Mouse (Mus musculus): ENCODE measurements around the gene Metap2. TPM values are rescaled to one million over a fixed set of nuclear protein-coding genes. Genes with fewer than 3 reads are reported as not detected.

Gene Metap2
- 235 and 247 TPM in 2 replicates for polyA plus RNA-seq (2016; fragmentation: Nextera tagmentation; extraction: Ambion mirVana)

DNA sequence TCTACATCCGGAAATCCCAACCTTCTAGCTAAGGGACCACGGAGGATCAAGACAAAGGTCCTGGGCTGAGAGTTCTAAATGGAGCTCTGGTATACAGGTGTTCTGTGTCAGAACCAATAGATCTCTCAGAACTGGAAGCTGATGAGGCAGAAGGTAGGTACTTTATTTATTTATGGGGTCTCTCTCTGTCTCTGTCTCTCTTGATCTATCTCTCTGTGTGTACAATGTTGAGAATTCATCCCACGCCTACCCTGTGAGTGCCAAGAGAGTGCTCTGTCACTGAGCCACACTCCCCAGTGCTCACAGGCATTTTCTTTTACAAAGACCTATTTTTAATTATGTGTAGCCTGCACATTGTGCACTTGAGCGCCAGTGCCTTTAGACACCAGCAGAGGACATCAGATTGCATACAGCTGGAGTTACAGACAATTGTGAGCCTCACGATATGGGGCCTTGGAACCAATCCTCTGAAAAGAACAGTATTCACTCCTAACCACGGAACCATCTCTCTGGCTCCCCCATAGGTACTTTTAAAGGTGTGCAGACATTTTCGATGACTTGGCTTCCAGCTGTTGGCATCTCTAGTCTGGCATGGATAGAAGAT is at the start of gene Metap2:
Gene Metap2 (minus strand): TSS at position 51 of the 604 bp plus-strand sequence.
- Histone ChIP-seq H3K27me3 (ENCODE audit: poor library complexity, severe bottlenecking) (no peaks in the 10 kb centered on the region), H3K9me3 (no peaks in the 10 kb centered on the region), H3K4me1 (no peaks in the 10 kb centered on the region), H3K27ac (no peak within 1 kb of the TSS), H3K36me3 (replicated peaks) (no peaks in the 10 kb centered on the region), H3K4me3 (no peak within 1 kb of the TSS)
- no peak for DNase-seq (ENCODE audit: extremely low spot score, low spot score)
- 73% methylated on average over 7 of the region's 7 CpGs for WGBS

- no peak for DNase-seq (ENCODE audit: extremely low spot score, low spot score)
- H3K27me3 ChIP-seq (ENCODE audit: poor library complexity, severe bottlenecking), result no peaks in the 10 kb centered on the region
- H3K4me1 ChIP-seq, result no peaks in the 10 kb centered on the region
- no peaks in the 10 kb centered on the region for H3K9me3 ChIP-seq
- H3K36me3 ChIP-seq (replicated peaks), result no peaks in the 10 kb centered on the region
- H3K4me3 ChIP-seq, result no peak overlapping the region
- no peak overlapping the region for H3K27ac ChIP-seq
- WGBS, result 88% methylated on average over 9 of the region's 9 CpGs
Measured at GRCm38 (mm10) chr10:93945843-93946499, 49.1 kb upstream of the Metap2 start.

GRCm38 (mm10) chr10:93945364-93945763 is 48.5 kb upstream of the Metap2 start:
- no peaks in the 10 kb centered on the region for H3K4me1 ChIP-seq

GRCm38 (mm10) chr10:93944241-93944640 is 47.3 kb upstream of the Metap2 start:
- Histone ChIP-seq H3K4me3 (no peak overlapping the region), H3K4me1 (no peaks in the 10 kb centered on the region), H3K27ac (no peak overlapping the region), H3K27me3 (ENCODE audit: poor library complexity, severe bottlenecking) (no peaks in the 10 kb centered on the region), H3K36me3 (replicated peaks) (no peaks in the 10 kb centered on the region), H3K9me3 (no peaks in the 10 kb centered on the region)
- DNase-seq (ENCODE audit: extremely low spot score, low spot score), result no peak
- 69% methylated on average over 5 of the region's 5 CpGs for WGBS

More at GRCm38 (mm10) chr10:93945364-93945763, 48.5 kb upstream of the Metap2 start:
- no peaks in the 10 kb centered on the region for H3K36me3 ChIP-seq (replicated peaks)
- no peak overlapping the region for H3K27ac ChIP-seq
- 68% methylated on average over 4 of the region's 4 CpGs for WGBS
- no peaks in the 10 kb centered on the region for H3K27me3 ChIP-seq (ENCODE audit: poor library complexity, severe bottlenecking)
- DNase-seq (ENCODE audit: extremely low spot score, low spot score), result no peak
- no peak overlapping the region for H3K4me3 ChIP-seq
- no peaks in the 10 kb centered on the region for H3K9me3 ChIP-seq

GRCm38 (mm10) chr10:93940279-93940678 is 43.4 kb upstream of the Metap2 start:
- 91% methylated on average over 5 of the region's 5 CpGs for WGBS
- no peaks in the 10 kb centered on the region for H3K27me3 ChIP-seq (ENCODE audit: poor library complexity, severe bottlenecking)
- DNase-seq (ENCODE audit: extremely low spot score, low spot score), result no peak
- no peak overlapping the region for H3K27ac ChIP-seq
- H3K4me1 ChIP-seq, result peaks cover 5% of the 10 kb centered on the region; the same call in 1 of the 2 replicates
- H3K9me3 ChIP-seq, result no peaks in the 10 kb centered on the region
- H3K36me3 ChIP-seq (replicated peaks), result no peaks in the 10 kb centered on the region
- no peak overlapping the region for H3K4me3 ChIP-seq

DNA sequence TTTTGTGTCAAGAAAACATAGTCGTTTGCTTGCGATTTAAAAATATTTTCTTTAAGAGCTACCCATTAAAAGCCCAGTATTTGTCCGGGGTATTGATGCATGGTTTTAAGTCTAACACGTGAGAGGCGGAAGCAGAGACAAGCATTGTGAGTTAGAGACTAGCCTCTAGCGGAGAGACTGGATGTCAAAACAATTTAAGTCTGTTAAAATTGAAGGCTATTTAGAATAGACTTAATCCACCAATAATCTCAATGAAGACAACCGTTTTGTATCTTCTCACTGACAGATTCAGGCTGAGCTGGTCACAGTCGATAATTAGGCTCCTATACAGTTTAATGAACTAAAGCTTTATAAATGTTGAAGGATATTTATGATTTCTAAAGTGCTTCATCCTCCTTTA is 42.8 kb upstream of the Metap2 start:
- H3K36me3 ChIP-seq (replicated peaks), result no peaks in the 10 kb centered on the region
- 78% methylated on average over 8 of the region's 8 CpGs for WGBS
- no peaks in the 10 kb centered on the region for H3K9me3 ChIP-seq
- H3K4me1 ChIP-seq, result peaks cover 5% of the 10 kb centered on the region; the same call in 1 of the 2 replicates
- no peaks in the 10 kb centered on the region for H3K27me3 ChIP-seq (ENCODE audit: poor library complexity, severe bottlenecking)
- no peak overlapping the region for H3K4me3 ChIP-seq
- no peak for DNase-seq (ENCODE audit: extremely low spot score, low spot score)
- H3K27ac ChIP-seq, result no peak overlapping the region

GRCm38 (mm10) chr10:93938844-93939271 is 42.0 kb upstream of the Metap2 start:
- Histone ChIP-seq H3K36me3 (replicated peaks) (no peaks in the 10 kb centered on the region), H3K27me3 (ENCODE audit: poor library complexity, severe bottlenecking) (no peaks in the 10 kb centered on the region), H3K4me3 (no peak overlapping the region), H3K4me1 (peaks cover 5% of the 10 kb centered on the region; the same call in 1 of the 2 replicates), H3K9me3 (no peaks in the 10 kb centered on the region), H3K27ac (no peak overlapping the region)
- DNase-seq (ENCODE audit: extremely low spot score, low spot score), result no peak
- 85% methylated on average over 20 of the region's 20 CpGs for WGBS

- H3K36me3 ChIP-seq (replicated peaks), result no peaks in the 10 kb centered on the region
- no peak for DNase-seq (ENCODE audit: extremely low spot score, low spot score)
- H3K4me1 ChIP-seq, result peaks cover 5% of the 10 kb centered on the region; the same call in 1 of the 2 replicates
- H3K9me3 ChIP-seq, result no peaks in the 10 kb centered on the region
- no peak overlapping the region for H3K27ac ChIP-seq
- 87% methylated on average over 9 of the region's 9 CpGs for WGBS
- H3K4me3 ChIP-seq, result no peak overlapping the region
- H3K27me3 ChIP-seq (ENCODE audit: poor library complexity, severe bottlenecking), result no peaks in the 10 kb centered on the region
Measured at GRCm38 (mm10) chr10:93933980-93934379, 37.1 kb upstream of the Metap2 start.

GRCm38 (mm10) chr10:93932861-93933260 is 36.0 kb upstream of the Metap2 start:
- Histone ChIP-seq H3K36me3 (replicated peaks) (no peaks in the 10 kb centered on the region), H3K27ac (no peak overlapping the region; the same call in 1 of the 2 replicates), H3K27me3 (ENCODE audit: poor library complexity, severe bottlenecking) (no peaks in the 10 kb centered on the region), H3K9me3 (no peaks in the 10 kb centered on the region), H3K4me1 (no peaks in the 10 kb centered on the region), H3K4me3 (no peak overlapping the region)
- no peak for DNase-seq (ENCODE audit: extremely low spot score, low spot score)
- WGBS, result 80% methylated on average over 5 of the region's 5 CpGs

DNA sequence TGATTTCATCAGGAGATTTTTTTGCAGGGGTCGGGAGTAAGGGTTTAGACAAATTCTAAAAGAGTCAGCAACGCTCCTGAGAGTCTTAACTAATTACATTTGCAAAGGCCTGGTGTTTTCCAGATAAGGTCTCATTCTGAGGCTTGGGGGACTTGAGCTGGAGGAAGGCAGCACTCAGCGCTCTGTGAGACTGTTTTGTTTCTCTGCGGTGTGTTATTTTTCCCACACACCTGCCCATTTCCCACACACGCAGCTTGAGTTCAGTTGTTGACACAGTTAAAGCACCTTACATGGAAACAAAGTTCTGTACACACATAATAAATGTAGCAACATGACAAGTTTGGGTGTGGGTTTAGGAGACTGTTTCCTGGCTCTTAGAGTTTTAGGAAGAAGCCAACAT is 35.1 kb upstream of the Metap2 start:
- no peak for DNase-seq (ENCODE audit: extremely low spot score, low spot score)
- H3K4me3 ChIP-seq, result no peak overlapping the region
- no peaks in the 10 kb centered on the region for H3K27me3 ChIP-seq (ENCODE audit: poor library complexity, severe bottlenecking)
- H3K9me3 ChIP-seq, result peaks cover 6% of the 10 kb centered on the region; the same call in 1 of the 2 replicates
- WGBS, result 79% methylated on average over 5 of the region's 5 CpGs
- no peaks in the 10 kb centered on the region for H3K4me1 ChIP-seq
- no peak overlapping the region for H3K27ac ChIP-seq
- no peaks in the 10 kb centered on the region for H3K36me3 ChIP-seq (replicated peaks)

DNA sequence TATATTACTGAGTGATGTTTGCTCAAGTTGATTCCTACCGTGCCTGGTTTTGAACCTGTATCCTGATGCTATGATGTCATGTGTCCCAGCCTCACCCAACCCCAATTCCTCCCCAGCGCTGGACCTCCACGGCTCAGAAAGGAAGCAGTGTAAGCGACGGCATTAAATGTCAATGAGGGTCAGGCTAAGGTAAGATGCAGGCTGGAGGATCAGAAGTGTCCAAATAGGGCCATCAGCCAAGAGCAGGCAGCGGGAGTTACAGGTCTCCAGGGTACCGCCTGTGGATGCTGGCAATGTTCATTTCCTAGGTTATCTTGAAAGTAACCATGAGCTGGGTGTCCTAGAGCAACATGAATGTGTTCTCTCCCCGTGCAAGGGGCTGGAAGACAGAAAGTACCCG is 34.5 kb upstream of the Metap2 start:
- H3K4me1 ChIP-seq, result no peaks in the 10 kb centered on the region
- no peak for DNase-seq (ENCODE audit: extremely low spot score, low spot score)
- WGBS, result 85% methylated on average over 9 of the region's 9 CpGs
- H3K4me3 ChIP-seq, result no peak overlapping the region
- no peak overlapping the region for H3K27ac ChIP-seq
- peaks cover 6% of the 10 kb centered on the region; the same call in 1 of the 2 replicates for H3K9me3 ChIP-seq
- H3K36me3 ChIP-seq (replicated peaks), result no peaks in the 10 kb centered on the region
- H3K27me3 ChIP-seq (ENCODE audit: poor library complexity, severe bottlenecking), result no peaks in the 10 kb centered on the region

- no peaks in the 10 kb centered on the region for H3K36me3 ChIP-seq (replicated peaks)
- WGBS, result 88% methylated on average over 4 of the region's 4 CpGs
Measured at GRCm38 (mm10) chr10:93930236-93930824, 33.4 kb upstream of the Metap2 start.

GRCm38 (mm10) chr10:93924666-93925065 is 27.8 kb upstream of the Metap2 start:
- WGBS, result 89% methylated on average over 5 of the region's 5 CpGs
- no peaks in the 10 kb centered on the region for H3K4me1 ChIP-seq
- H3K27me3 ChIP-seq (ENCODE audit: poor library complexity, severe bottlenecking), result no peaks in the 10 kb centered on the region
- no peak overlapping the region for H3K4me3 ChIP-seq
- peaks cover 6% of the 10 kb centered on the region; the same call in 1 of the 2 replicates for H3K9me3 ChIP-seq
- H3K27ac ChIP-seq, result no peak overlapping the region
- no peaks in the 10 kb centered on the region for H3K36me3 ChIP-seq (replicated peaks)
- no peak for DNase-seq (ENCODE audit: extremely low spot score, low spot score)

More at GRCm38 (mm10) chr10:93930236-93930824, 33.4 kb upstream of the Metap2 start:
- no peak overlapping the region for H3K4me3 ChIP-seq
- H3K4me1 ChIP-seq, result no peaks in the 10 kb centered on the region
- no peak for DNase-seq (ENCODE audit: extremely low spot score, low spot score)
- H3K9me3 ChIP-seq, result peaks cover 6% of the 10 kb centered on the region; the same call in 1 of the 2 replicates
- H3K27ac ChIP-seq, result no peak overlapping the region
- H3K27me3 ChIP-seq (ENCODE audit: poor library complexity, severe bottlenecking), result no peaks in the 10 kb centered on the region

Measured in forebrain, embryonic 10.5 days (tissue).